Mouse (Mus musculus): ENCODE measurements around the gene Mmab.

Mmab gene

GRCm38 (mm10) chr5:114428621-114429020, 15.2 kb downstream of the Mmab start:
- no peak for DNase-seq (ENCODE audit: low spot score)

DNA sequence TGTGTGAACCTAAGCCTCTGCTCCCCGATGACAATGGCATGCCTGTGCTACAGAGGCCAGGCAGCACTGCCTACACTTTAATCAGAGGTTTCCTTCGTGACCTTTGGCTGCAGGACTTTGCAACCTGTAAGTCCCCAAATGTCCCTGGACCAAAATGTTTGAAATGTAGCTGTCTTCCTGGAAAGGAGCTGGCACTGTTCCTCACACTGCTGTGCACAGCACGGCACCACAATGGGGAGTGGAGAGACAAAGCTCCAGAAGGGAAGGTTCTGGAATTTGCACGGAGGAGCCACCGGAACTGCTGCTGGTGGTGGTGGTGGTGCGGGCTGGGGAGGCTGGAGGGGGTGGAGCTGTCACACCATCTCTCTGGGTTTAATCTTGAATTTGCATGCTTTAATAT, 17.1 kb downstream of the Mmab start:
- no peak for DNase-seq (ENCODE audit: low spot score)

GRCm38 (mm10) chr5:114423961-114424360, 19.9 kb downstream of the Mmab start:
- DNase-seq (ENCODE audit: low spot score), result no peak

- DNase-seq (ENCODE audit: low spot score), result no peak
Measured at GRCm38 (mm10) chr5:114422591-114422990, 21.3 kb downstream of the Mmab start.

DNA sequence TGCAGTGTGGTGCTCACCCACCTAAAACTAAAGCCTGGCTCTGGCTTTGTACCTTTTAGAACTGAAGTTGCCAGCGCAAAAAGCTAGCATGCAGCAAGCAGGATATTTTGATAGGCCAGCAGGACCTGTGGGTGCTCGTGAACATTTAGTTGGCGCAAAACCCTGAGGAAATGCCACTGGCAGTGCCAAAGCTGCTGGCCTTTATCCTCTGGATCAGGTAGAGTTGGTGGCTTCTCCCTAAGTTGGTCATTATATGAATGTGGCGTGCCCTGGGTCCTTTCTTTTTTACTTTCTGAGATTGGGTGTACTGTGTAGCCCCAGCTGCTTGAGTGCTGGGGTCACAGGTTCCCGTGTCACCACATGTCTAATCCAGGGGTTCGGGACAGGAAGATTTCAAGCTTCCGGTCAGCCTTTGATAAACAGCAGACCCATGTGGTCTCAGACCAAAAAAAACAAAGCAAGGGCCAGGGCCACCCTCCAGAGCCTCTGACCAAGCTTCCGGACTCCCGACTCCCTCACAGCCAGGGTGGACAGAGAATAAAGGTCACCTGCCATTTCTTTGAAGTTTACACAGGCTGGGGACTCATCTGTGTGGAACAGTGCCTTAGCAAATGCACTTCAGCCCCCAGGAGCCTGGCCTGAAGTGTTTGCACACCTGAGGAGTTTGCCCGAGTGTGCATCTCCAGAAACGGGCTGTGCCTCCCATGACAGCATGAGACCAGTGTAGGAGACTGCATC, 22.1 kb downstream of the Mmab start:
- DNase-seq (ENCODE audit: low spot score), result no peak

GRCm38 (mm10) chr5:114418541-114418940, 25.3 kb downstream of the Mmab start:
- DNase-seq (ENCODE audit: low spot score), result no peak

DNA sequence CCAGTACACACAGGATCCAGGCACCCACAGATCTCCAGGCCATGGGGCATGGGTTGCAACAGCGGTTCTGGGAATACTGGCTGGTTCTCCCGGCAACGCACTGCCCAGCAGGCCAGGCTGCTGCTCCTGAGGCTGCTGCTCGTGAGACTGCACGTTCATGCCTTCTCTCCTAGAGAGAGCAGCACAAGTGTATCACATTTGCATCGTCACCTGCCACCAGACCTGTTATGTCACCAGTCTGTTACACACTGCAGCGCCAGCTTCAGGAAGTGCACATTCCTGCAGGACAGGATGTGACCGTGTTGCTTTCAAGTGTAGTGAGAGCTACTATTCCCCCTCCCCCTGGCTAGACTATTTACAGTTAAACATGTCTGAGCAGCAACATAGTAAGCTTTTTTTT, 27.0 kb downstream of the Mmab start:
- no peak for DNase-seq (ENCODE audit: low spot score)

DNA sequence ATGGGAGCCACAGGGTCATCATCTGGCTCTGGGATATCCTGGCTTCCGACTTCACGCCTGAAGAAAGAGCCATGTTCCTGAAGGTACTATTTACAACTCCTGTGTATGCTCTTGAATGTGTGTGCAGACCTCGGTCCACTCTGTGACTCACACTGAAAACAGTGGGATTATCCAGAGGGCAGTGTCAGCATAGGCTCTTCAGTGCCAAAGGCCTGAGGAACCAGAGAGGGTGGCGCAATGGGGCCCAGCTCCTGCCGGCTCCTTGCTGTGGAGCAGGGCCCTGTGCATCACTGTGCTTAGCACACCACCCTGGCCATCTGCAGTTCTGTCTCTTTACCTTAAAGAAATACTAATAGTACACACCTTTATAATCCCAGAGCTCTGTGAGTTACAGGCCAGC, 28.3 kb downstream of the Mmab start:
- no peak for DNase-seq (ENCODE audit: low spot score)

- no peak for DNase-seq (ENCODE audit: low spot score)
Measured at GRCm38 (mm10) chr5:114413067-114413735, 30.7 kb downstream of the Mmab start.

- no peak for DNase-seq (ENCODE audit: low spot score)
Measured at GRCm38 (mm10) chr5:114412361-114412998, 31.4 kb downstream of the Mmab start.

DNA sequence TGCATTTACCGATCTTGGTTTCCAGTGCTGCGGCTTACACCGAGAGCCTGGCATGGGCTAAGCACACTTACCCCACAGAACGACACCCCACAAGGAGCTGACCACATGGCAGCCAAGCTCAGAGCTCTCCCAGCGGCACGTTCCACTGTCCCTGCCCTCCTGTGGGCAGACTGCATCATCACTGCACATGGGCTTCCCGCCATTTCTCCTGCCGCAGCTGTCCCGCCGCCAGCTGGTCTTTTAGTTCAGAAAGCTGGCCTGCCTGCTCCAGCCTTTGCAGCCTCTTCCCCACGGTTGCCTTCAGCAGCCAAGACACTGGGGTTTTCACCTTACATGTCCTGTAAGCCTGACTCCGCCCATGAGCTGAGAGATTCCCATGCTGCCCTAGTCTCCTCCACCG, 33.4 kb downstream of the Mmab start:
- no peak for DNase-seq (ENCODE audit: low spot score)

DNA sequence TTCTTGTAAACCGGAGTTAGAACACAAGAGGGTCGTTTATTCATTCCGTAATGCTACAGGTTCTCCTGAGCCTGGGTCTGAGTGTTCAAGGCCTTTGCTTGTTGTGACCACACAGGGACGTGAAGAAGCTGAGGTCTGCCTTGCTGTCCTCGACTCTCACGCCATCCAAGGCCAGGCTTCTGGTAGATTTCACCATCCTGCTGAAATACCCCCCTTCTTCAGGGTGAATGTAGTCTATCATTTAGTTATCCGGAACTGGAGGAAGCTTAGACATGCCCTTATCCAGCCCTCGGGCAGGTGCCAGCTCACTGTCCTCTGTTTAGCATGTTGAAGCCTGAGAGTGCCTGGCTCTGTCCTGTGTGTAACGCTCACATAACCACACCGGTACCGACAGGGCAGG, 35.0 kb downstream of the Mmab start:
- DNase-seq (ENCODE audit: low spot score), result no peak

GRCm38 (mm10) chr5:114407810-114408209, 36.0 kb downstream of the Mmab start:
- DNase-seq (ENCODE audit: low spot score), result no peak

- DNase-seq (ENCODE audit: low spot score), result no peak
Measured at GRCm38 (mm10) chr5:114407269-114407668, 36.6 kb downstream of the Mmab start.

DNA sequence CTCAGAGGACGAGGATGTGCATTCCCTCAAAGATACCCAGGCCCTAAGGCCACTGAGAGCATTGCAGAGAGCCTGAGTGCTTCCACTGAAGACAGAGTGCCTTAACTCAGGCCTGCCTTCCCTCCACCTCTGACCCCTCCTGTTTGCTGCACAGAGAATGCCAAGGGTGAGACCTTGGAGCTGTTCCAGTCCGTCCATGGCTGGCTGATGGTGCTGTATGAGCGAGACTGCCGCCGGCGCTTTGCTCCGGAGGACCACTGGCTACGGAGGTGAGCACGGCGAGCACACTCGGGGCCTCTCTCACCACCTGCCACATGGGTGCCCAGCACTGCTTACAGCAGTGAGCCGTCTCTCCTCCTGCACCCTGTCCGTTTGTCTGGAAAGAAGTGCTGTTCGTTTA, 37.3 kb downstream of the Mmab start:
- DNase-seq (ENCODE audit: low spot score), result peak; percentile 24

DNA sequence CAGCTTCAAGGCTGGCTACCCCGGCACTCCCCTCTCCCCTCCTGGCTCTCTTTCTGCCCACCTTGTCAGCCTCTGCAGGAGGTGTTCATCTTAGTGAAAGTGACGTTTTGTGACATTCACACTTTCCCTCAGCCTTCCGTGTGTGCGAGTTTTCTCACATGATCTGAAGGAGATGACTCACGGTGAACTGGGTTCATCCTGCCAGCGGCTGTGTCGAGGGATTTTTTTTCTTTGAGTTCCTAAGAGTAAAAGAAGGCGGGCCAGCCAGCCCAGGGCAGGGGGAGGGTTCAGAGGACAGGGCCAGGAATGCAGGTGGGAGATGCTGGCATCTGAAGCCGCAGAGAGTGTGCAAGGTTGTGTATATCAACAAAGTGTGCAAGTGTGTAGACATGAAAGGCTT, 50.7 kb downstream of the Mmab start:
- DNase-seq (ENCODE audit: low spot score), result no peak

GRCm38 (mm10) chr5:114384448-114384847, 59.4 kb downstream of the Mmab start:
- no peak for DNase-seq (ENCODE audit: low spot score)

- no peak for DNase-seq (ENCODE audit: low spot score)
Measured at GRCm38 (mm10) chr5:114383184-114383904, 60.5 kb downstream of the Mmab start.
